Mouse (Mus musculus) intestine, postnatal 0 days (tissue): ENCODE results near the gene Ist1. TPM values are rescaled to one million over a fixed set of nuclear protein-coding genes. Genes with fewer than 3 reads are reported as not detected.

ENCODE experiments used
- ATAC-seq: fragments of 200-750 bp; cut with Nextera tagmentation; 2 replicates; pipeline ENCODE4 v1.8.0; 2017; ENCODE audit warnings: mild to moderate bottlenecking, moderate TSS enrichment, moderate library complexity
- H3K27ac ChIP-seq: fragments of 300-500 bp; sonication (generic); 2 replicates; pipeline ENCODE4 v1.5.1; 2014; ENCODE audit warnings: mild to moderate bottlenecking, low read depth, low read length, moderate library complexity
- H3K27me3 ChIP-seq: fragments of 300-500 bp; sonication (generic); replicated peaks from 2 replicates; pipeline ENCODE4 v1.6.1; 2014; ENCODE audit warnings: low read length, mixed read lengths; ENCODE audit not compliant: control insufficient read depth, insufficient read depth
- H3K36me3 ChIP-seq: fragments of 300-500 bp; sonication (generic); 2 replicates; pipeline ENCODE4 v1.6.1; 2014; ENCODE audit warnings: mild to moderate bottlenecking, moderate library complexity; ENCODE audit not compliant: control insufficient read depth, insufficient read depth
- H3K4me1 ChIP-seq: fragments of 300-500 bp; sonication (generic); replicated peaks from 2 replicates; pipeline ENCODE4 v1.6.1; 2014; ENCODE audit warnings: antibody characterized with exemption, low read length, mixed read lengths; ENCODE audit not compliant: control insufficient read depth, insufficient read depth
- H3K4me2 ChIP-seq: fragments of 300-500 bp; sonication (generic); replicated peaks from 2 replicates; pipeline ENCODE4 v1.6.1; 2014; ENCODE audit warnings: low read depth, mild to moderate bottlenecking, moderate library complexity
- H3K4me3 ChIP-seq: fragments of 300-500 bp; sonication (generic); 2 replicates; pipeline ENCODE4 v1.5.1; 2014; ENCODE audit warnings: low read depth, low read length
- H3K9ac ChIP-seq: fragments of 300-500 bp; sonication (generic); 2 replicates; pipeline ENCODE4 v1.6.1; 2014; ENCODE audit warnings: mild to moderate bottlenecking, low read depth, low read length
- H3K9me3 ChIP-seq: fragments of 300-500 bp; sonication (generic); 2 replicates; pipeline ENCODE4 v1.6.1; 2016; ENCODE audit warnings: mixed run types; ENCODE audit not compliant: control insufficient read depth
- CTCF ChIP-seq: sonication (generic); IDR thresholded peaks from 2 replicates; pipeline ENCODE4 v1.5.1; 2016; ENCODE audit warnings: low read depth, mild to moderate bottlenecking, control low read depth, antibody characterized with exemption, moderate library complexity
- WGBS: fragments of 180-500 bp; shearing (Covaris S2); extraction: QIAGEN DNeasy Blood & Tissue Kit; methylation state at CpG from one replicate; pipeline ENCODE4 v1.1.7; 2014; 5-methylcytosine and 5-hydroxymethylcytosine counted together
- polyA plus RNA-seq: library from polyadenylated mRNA; unstranded; fragments of >200 nt; fragmentation: Nextera tagmentation; extraction: Ambion mirVana; gene quantifications from 2 replicates; pipeline ENCODE4 v1.2.1, GENCODE M21; 2015

Gene Ist1
- polyA plus RNA-seq, 1 experiment from 2014 or later: 86.9 TPM

GRCm38 (mm10) chr8:109725106-109725505, 32.0 kb upstream of the Ist1 start:
- H3K4me1 ChIP-seq: no peaks in the 10 kb centered on the region
- H3K36me3 ChIP-seq: peaks cover 54% of the 10 kb centered on the region
- no peak overlapping the region for H3K4me3 ChIP-seq
- TF ChIP-seq CTCF: no peak
- no peak overlapping the region for H3K27ac ChIP-seq
- H3K27me3 ChIP-seq: no peaks in the 10 kb centered on the region
- H3K4me2 ChIP-seq: no peak overlapping the region
- ATAC-seq: no peak
- WGBS: 87% methylated on average over 3 of the region's 3 CpGs
- no peaks in the 10 kb centered on the region for H3K9me3 ChIP-seq
- H3K9ac ChIP-seq: no peak overlapping the region

- H3K36me3 ChIP-seq: peaks cover 69% of the 10 kb centered on the region
- no peaks in the 10 kb centered on the region for H3K27me3 ChIP-seq
- TF ChIP-seq CTCF: no peak
- H3K9ac ChIP-seq: no peak overlapping the region
- no peaks in the 10 kb centered on the region for H3K9me3 ChIP-seq
- 86% methylated on average over 5 of the region's 5 CpGs for WGBS
- H3K27ac ChIP-seq: no peak overlapping the region
- ATAC-seq: no peak
- no peaks in the 10 kb centered on the region for H3K4me1 ChIP-seq
- no peak overlapping the region for H3K4me3 ChIP-seq
- no peak overlapping the region for H3K4me2 ChIP-seq
These were observed 21.9 kb upstream of the Ist1 start for GRCm38 (mm10) chr8:109714961-109715360.

- Histone ChIP-seq H3K9me3 (no peaks in the 10 kb centered on the region), H3K4me1 (no peaks in the 10 kb centered on the region), H3K36me3 (peaks cover 66% of the 10 kb centered on the region), H3K4me3 (no peak overlapping the region), H3K27me3 (no peaks in the 10 kb centered on the region), H3K4me2 (no peak overlapping the region), H3K9ac (no peak overlapping the region), H3K27ac (no peak overlapping the region)
- WGBS: 82% methylated on average over 1 of the region's 1 CpGs
- no peak for ATAC-seq
- TF ChIP-seq CTCF: no peak
These were observed 19.5 kb upstream of the Ist1 start for GRCm38 (mm10) chr8:109712521-109712920.

GRCm38 (mm10) chr8:109707921-109708320, 14.9 kb upstream of the Ist1 start:
- no peak overlapping the region for H3K4me3 ChIP-seq
- H3K4me2 ChIP-seq: no peak overlapping the region
- H3K9me3 ChIP-seq: no peaks in the 10 kb centered on the region
- no peak overlapping the region for H3K9ac ChIP-seq
- H3K4me1 ChIP-seq: 0 out of 2 replicates have a peak, but pooled peaks cover 3% of the 10 kb centered on the region
- H3K27ac ChIP-seq: no peak overlapping the region
- peaks cover 39% of the 10 kb centered on the region; the same call in 1 of the 2 replicates for H3K36me3 ChIP-seq
- TF ChIP-seq CTCF: no peak
- over 99% methylated on average over 4 of the region's 4 CpGs for WGBS
- H3K27me3 ChIP-seq: no peaks in the 10 kb centered on the region
- no peak for ATAC-seq

GRCm38 (mm10) chr8:109706874-109707237, 13.8 kb upstream of the Ist1 start:
- H3K9me3 ChIP-seq: no peaks in the 10 kb centered on the region
- 0 out of 2 replicates have a peak, but pooled peaks have one; percentile 41 for ATAC-seq
- peaks cover 34% of the 10 kb centered on the region; the same call in 1 of the 2 replicates for H3K36me3 ChIP-seq
- H3K9ac ChIP-seq: no peak overlapping the region; the same call in 1 of the 2 replicates
- peak overlapping the region; percentile 97 for H3K4me3 ChIP-seq
- no peak overlapping the region for H3K27ac ChIP-seq
- peak; percentile 88 for TF ChIP-seq CTCF
- H3K4me1 ChIP-seq: 0 out of 2 replicates have a peak, but pooled peaks cover 3% of the 10 kb centered on the region
- peak overlapping the region; percentile 86 for H3K4me2 ChIP-seq
- H3K27me3 ChIP-seq: 0 out of 2 replicates have a peak, but pooled peaks cover 3% of the 10 kb centered on the region
- 3% methylated on average over 2 of the region's 2 CpGs for WGBS

- Histone ChIP-seq H3K9me3 (no peaks in the 10 kb centered on the region), H3K27ac (peak overlapping the region; percentile 89), H3K4me1 (0 out of 2 replicates have a peak, but pooled peaks cover 3% of the 10 kb centered on the region), H3K27me3 (0 out of 2 replicates have a peak, but pooled peaks cover 3% of the 10 kb centered on the region), H3K9ac (peak overlapping the region; percentile 96), H3K36me3 (peaks cover 29% of the 10 kb centered on the region; the same call in 1 of the 2 replicates), H3K4me3 (peak overlapping the region; percentile 97), H3K4me2 (peak overlapping the region; percentile 86)
- TF ChIP-seq CTCF: no peak
- peak; percentile 28 for ATAC-seq
- 2% methylated on average over 26 of the region's 30 CpGs for WGBS
These were observed 13.2 kb upstream of the Ist1 start for GRCm38 (mm10) chr8:109706076-109706873.
